Mouse (Mus musculus) limb, embryonic 13.5 days (tissue): ENCODE measurements around the gene Exosc6. TPM values are rescaled to one million over a fixed set of nuclear protein-coding genes. Genes with fewer than 3 reads are reported as not detected.
"Not testable (repeated sequence)": the region's sequence is repeated elsewhere in the genome, so short reads cannot be mapped to it uniquely, and the experiment has no call there.

ENCODE experiments used
- ATAC-seq: fragments of 200-750 bp; cut with Nextera tagmentation; 2 replicates; pipeline ENCODE4 v1.8.0; 2017; ENCODE audit warnings: low read depth, moderate number of reproducible peaks, moderate TSS enrichment; ENCODE audit not compliant: low FRiP score
- H3K27ac ChIP-seq: fragments of 300-500 bp; sonication (generic); 2 replicates; pipeline ENCODE4 v1.5.1; 2015; ENCODE audit warnings: inconsistent platforms, mild to moderate bottlenecking, moderate library complexity
- H3K27me3 ChIP-seq: fragments of 300-500 bp; sonication (generic); 2 replicates; pipeline ENCODE4 v1.6.1; 2015; ENCODE audit warnings: mild to moderate bottlenecking, inconsistent platforms
- H3K36me3 ChIP-seq: fragments of 300-500 bp; sonication (generic); 2 replicates; pipeline ENCODE4 v1.6.1; 2015; ENCODE audit warnings: inconsistent platforms, mild to moderate bottlenecking, moderate library complexity
- H3K4me1 ChIP-seq: fragments of 300-500 bp; sonication (generic); 2 replicates; pipeline ENCODE4 v1.6.1; 2015; ENCODE audit warnings: inconsistent platforms
- H3K4me2 ChIP-seq: fragments of 300-500 bp; sonication (generic); replicated peaks from 2 replicates; pipeline ENCODE4 v1.6.1; 2015; ENCODE audit warnings: inconsistent platforms, mild to moderate bottlenecking, moderate library complexity
- H3K4me3 ChIP-seq: fragments of 300-500 bp; sonication (generic); 2 replicates; pipeline ENCODE4 v1.5.1; 2015; ENCODE audit warnings: moderate library complexity, mild to moderate bottlenecking, inconsistent platforms
- H3K9ac ChIP-seq: fragments of 300-500 bp; sonication (generic); 2 replicates; pipeline ENCODE4 v1.6.1; 2015; ENCODE audit warnings: mild to moderate bottlenecking, inconsistent platforms
- H3K9me3 ChIP-seq: fragments of 300-500 bp; sonication (generic); 2 replicates; pipeline ENCODE4 v1.6.1; 2016; ENCODE audit warnings: inconsistent platforms
- WGBS: fragments of 180-500 bp; shearing (Covaris S2); methylation state at CpG from one replicate; pipeline ENCODE4 v1.1.7; 2015; 5-methylcytosine and 5-hydroxymethylcytosine counted together
- polyA plus RNA-seq: library from polyadenylated mRNA; unstranded; fragments of >200 nt; fragmentation: Nextera tagmentation; extraction: Ambion mirVana; gene quantifications from 2 replicates; pipeline ENCODE4 v1.2.1, GENCODE M21; 2015

Gene Exosc6
- polyA plus RNA-seq, 1 experiment from 2014 or later: 7.4 TPM

DNA sequence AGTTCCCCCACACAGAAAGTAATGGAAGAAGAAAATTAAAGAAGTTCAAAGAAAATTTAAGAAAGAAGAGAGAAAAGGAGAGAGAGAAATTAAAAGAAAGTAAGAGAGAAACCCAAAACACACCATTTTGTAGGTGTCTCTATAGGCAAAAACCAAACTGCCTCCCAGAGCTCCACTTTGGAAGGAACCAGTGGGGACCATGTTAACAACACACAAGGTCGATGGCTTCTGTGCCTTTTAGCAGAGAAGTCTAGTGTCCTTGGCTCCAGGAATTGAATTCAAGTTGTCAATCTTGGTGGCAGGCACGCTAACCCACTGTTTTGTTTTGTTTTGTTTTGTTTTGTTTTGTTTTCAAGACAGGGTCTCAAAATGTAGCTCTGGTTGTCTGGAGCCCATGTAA, 6.8 kb downstream of the Exosc6 start:
- peak overlapping the region; percentile 68 for H3K4me3 ChIP-seq
- no peaks in the 10 kb centered on the region for H3K9me3 ChIP-seq
- H3K27ac ChIP-seq: no peak overlapping the region; the same call in 1 of the 2 replicates
- WGBS: 54% methylated on average over 2 of the region's 2 CpGs
- peak overlapping the region; percentile 83 for H3K4me2 ChIP-seq
- peaks cover 7% of the 10 kb centered on the region; the same call in 1 of the 2 replicates for H3K36me3 ChIP-seq
- no peak for ATAC-seq
- no peaks in the 10 kb centered on the region for H3K27me3 ChIP-seq
- H3K4me1 ChIP-seq: peaks cover 22% of the 10 kb centered on the region
- no peak overlapping the region for H3K9ac ChIP-seq

DNA sequence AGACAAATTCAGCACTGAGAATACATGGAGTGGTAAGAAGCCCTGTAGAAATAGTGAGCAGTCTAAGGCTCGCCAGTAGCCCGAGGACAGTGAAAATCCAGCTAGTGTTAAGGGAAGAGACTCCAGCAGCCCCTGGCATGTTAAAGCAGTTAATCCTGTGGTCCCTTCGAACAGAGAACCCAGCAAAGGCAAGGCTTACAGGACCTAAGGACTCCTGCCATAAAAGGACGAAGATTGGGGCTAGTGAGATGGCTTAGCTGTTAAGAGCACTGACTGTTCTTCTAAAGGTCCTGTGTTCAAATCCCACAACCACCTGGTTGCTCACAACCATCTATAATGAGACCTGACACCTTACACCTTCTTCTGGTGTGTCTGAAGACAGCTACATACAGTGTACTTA, 10.2 kb downstream of the Exosc6 start:
- Histone ChIP-seq H3K4me2 (no peak overlapping the region), H3K27ac (no peak overlapping the region), H3K36me3 (no peaks in the 10 kb centered on the region), H3K9ac (no peak overlapping the region), H3K4me3 (no peak overlapping the region), H3K4me1 (peaks cover 9% of the 10 kb centered on the region), H3K9me3 (no peaks in the 10 kb centered on the region), H3K27me3 (no peaks in the 10 kb centered on the region)
- WGBS: 65% methylated on average over 4 of the region's 4 CpGs
- no peak for ATAC-seq

DNA sequence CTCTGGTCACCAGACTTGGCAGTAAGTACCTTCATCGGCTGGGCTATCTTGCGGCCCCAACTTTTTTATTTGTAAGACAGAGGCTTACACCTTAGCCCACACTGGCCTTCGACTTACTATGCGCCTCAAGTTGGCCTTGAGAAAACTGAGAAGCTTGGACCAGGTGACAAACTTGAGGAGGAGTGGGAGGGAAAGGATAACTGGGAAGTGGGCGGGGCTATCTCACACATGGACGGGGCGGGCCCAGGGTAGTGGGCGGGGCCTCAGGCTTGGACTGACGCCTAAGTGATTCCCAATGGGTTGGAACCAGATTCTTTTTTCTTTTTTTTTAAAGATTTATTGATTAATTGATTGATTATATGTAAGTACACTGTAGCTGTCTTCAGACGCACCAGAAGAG, 11.3 kb downstream of the Exosc6 start:
- Histone ChIP-seq H3K27me3 (no peaks in the 10 kb centered on the region), H3K4me2 (no peak overlapping the region), H3K4me1 (0 out of 2 replicates have a peak, but pooled peaks cover 5% of the 10 kb centered on the region), H3K9me3 (no peaks in the 10 kb centered on the region), H3K4me3 (no peak overlapping the region), H3K9ac (no peak overlapping the region), H3K27ac (no peak overlapping the region), H3K36me3 (no peaks in the 10 kb centered on the region)
- no peak for ATAC-seq
- WGBS: 28% methylated on average over 10 of the region's 10 CpGs

DNA sequence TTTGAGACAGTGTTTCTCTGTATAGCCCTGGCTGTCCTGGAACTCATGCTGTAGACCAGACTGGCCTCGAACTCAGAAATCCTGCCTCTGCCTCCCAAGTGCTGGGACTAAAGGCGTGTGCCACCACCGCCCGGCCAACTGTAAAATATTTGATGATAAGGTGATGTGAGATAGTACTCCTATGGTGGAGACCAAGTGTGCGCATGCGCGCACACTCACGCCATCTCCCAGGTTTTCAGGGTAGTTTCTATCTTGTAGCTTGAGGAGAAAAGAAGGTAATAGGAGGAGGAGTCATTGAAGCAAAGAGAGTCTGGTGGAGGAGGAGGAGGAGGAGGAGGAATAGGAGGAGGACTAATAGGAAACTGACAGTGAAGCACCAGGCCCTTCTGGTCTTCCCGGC, 12.5 kb downstream of the Exosc6 start:
- H3K4me3 ChIP-seq, ATAC-seq, H3K4me2 ChIP-seq, H3K9me3 ChIP-seq, H3K27ac ChIP-seq, H3K27me3 ChIP-seq, H3K4me1 ChIP-seq, H3K9ac ChIP-seq, H3K36me3 ChIP-seq: not testable (repeated sequence)
- WGBS: 92% methylated on average over 9 of the region's 9 CpGs

DNA sequence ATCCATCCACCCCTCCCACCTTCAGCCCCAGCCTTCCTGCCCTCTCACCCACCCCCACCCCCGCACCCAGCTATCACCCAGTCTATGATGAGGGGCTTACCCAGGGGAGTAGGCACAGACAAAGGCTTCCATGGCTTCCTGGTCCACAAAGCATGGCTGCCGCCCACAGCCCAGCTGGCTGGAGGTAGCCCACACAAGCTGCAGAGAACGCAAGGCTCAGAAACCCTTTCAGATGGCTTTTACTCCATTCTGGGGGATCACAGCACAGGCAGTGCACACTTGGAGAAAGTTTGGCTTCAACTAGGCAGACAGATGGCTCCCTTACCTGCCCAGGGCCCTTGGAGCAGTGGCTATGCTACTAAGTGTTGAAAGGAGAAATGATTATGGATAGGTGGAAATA, 19.8 kb downstream of the Exosc6 start:
- no peak overlapping the region for H3K4me3 ChIP-seq
- H3K36me3 ChIP-seq: no peaks in the 10 kb centered on the region
- no peak overlapping the region for H3K27ac ChIP-seq
- 76% methylated on average over 3 of the region's 3 CpGs for WGBS
- no peak overlapping the region for H3K4me2 ChIP-seq
- ATAC-seq: no peak
- no peaks in the 10 kb centered on the region for H3K4me1 ChIP-seq
- no peaks in the 10 kb centered on the region for H3K27me3 ChIP-seq
- H3K9ac ChIP-seq: no peak overlapping the region
- H3K9me3 ChIP-seq: no peaks in the 10 kb centered on the region

DNA sequence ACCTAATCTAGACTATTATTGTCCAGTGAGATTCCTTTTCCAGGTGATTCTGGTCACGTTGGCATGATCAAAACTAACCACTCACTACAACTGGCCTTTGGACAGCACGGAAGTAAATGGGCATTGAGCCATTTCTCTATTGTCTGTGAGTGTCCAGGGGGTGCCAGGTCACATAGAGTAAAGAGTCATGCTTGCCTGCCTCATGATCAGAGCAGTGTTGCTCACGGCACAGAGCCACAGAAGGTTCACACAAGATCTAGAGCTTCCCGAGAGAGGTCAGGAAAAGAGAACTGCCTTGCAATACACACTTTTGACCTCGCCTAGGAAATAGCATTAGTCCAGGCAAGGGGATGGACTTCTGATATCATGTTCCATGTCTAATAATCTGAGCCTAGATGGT, 23.3 kb downstream of the Exosc6 start:
- no peak overlapping the region for H3K9ac ChIP-seq
- no peaks in the 10 kb centered on the region for H3K36me3 ChIP-seq
- H3K4me3 ChIP-seq: no peak overlapping the region
- H3K9me3 ChIP-seq: no peaks in the 10 kb centered on the region
- no peak overlapping the region for H3K4me2 ChIP-seq
- no peak for ATAC-seq
- no peak overlapping the region for H3K27ac ChIP-seq
- H3K27me3 ChIP-seq: no peaks in the 10 kb centered on the region
- 67% methylated on average over 5 of the region's 5 CpGs for WGBS
- H3K4me1 ChIP-seq: no peaks in the 10 kb centered on the region; the same call in 1 of the 2 replicates

DNA sequence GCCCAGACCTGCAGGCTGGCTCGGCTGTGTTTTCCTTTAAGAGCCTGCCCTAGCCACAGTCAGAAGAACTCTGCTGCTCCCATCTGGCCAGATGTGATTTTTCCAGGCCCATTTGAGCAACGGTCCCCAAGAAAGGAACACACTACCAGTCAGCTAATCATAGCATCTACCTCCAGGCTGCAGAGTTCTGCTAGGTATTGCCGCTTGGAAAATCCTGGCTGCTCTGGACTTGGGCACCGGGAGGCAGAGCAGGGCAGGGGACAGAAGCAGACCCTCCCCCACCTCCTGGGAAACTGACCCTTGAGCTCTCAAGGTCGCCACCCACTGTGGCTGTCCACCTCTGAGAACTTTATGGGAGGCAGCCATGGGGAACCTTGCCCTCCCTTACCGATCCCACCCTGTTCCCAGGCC, 23.7 kb downstream of the Exosc6 start:
- no peak overlapping the region for H3K9ac ChIP-seq
- no peak for ATAC-seq

DNA sequence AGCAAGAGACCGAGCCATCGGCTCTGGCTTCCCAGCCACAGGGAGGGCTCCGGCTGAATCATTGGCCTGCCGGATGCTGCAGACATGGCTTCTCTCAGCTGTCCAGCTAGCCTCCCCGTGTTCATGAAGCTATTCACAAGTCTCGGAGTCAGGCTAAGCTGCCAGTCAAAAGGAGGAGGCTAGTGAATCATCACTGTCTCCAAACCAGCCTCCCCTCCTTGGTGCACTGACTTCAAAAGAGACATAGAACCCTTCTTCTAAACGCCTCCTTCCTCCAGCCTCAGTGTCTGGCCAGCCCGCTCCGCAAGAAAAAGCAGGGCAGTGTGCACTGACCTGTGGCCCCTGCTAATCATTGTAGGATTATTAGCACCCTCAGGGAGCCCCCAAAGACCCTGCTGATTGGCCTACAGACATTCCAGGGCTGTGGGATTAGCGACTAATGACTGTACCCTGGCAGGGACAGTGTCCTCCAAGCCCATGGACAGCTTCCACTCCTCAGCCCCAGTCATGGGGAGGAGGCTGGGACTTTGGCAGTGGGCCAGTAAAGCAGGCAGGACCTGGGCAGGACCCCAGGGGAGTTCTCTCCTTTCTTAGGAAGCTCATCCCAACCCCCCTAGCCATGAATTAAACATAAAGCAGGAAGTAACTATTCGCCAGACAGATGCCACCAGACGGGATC, 25.6 kb downstream of the Exosc6 start:
- no peak for ATAC-seq
- WGBS: 46% methylated on average over 12 of the region's 12 CpGs
- Histone ChIP-seq H3K4me2 (no peak overlapping the region), H3K36me3 (no peaks in the 10 kb centered on the region), H3K9me3 (no peaks in the 10 kb centered on the region), H3K4me3 (no peak overlapping the region), H3K27ac (no peak overlapping the region), H3K9ac (no peak overlapping the region; the same call in 1 of the 2 replicates), H3K27me3 (no peaks in the 10 kb centered on the region), H3K4me1 (no peaks in the 10 kb centered on the region; the same call in 1 of the 2 replicates)

More for the DNA sequence above, 23.7 kb downstream of the Exosc6 start:
- Histone ChIP-seq H3K4me3 (no peak overlapping the region), H3K4me1 (no peaks in the 10 kb centered on the region; the same call in 1 of the 2 replicates), H3K4me2 (no peak overlapping the region), H3K9me3 (no peaks in the 10 kb centered on the region), H3K27ac (no peak overlapping the region), H3K27me3 (no peaks in the 10 kb centered on the region), H3K36me3 (no peaks in the 10 kb centered on the region)
- WGBS: 23% methylated on average over 6 of the region's 6 CpGs

DNA sequence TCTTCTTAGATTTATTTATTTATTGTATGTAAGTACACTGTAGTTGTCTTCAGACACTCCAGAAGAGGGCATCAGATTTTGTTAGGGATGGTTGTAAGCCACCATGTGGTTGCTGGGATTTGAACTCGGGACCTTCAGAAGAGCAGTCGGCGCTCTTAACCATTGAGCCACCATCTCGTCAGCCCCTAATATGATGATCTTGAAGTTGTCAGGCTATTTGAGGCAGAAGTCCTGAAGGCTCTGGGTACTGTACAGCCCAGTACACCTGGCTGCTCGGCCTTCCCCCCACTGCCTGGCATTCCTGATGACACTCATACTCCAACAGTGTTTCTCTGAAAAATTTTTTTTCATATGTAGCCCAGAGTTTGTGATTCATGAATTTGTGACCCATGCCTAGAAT, 27.8 kb downstream of the Exosc6 start:
- not testable (repeated sequence) for H3K27ac ChIP-seq, H3K4me3 ChIP-seq, H3K4me2 ChIP-seq, H3K9ac ChIP-seq, H3K36me3 ChIP-seq, ATAC-seq, H3K4me1 ChIP-seq, H3K9me3 ChIP-seq, H3K27me3 ChIP-seq
- WGBS: 87% methylated on average over 5 of the region's 5 CpGs

DNA sequence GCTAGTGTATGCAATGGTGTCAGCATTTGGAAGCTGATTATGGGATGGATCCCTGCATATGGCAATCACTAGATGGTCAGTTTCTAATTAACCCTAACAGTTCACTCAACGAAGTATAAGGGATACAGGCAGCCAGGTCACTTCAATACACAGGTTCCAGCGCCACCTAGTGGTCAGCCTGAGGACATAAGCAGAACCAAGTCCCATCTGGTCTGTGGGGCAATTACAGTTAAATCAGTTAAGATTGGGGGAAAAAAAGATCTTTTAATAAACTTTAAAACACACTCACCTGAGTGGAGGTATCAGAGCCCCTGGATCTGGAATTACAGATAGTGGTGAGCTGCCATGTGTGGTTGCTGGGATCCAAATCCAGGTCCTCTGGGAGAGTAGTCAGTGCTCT, 34.0 kb downstream of the Exosc6 start:
- no peaks in the 10 kb centered on the region for H3K4me1 ChIP-seq
- no peaks in the 10 kb centered on the region for H3K9me3 ChIP-seq
- H3K9ac ChIP-seq: no peak overlapping the region
- H3K27me3 ChIP-seq: no peaks in the 10 kb centered on the region
- WGBS: 5% methylated on average over 2 of the region's 2 CpGs
- H3K4me3 ChIP-seq: no peak overlapping the region
- no peak overlapping the region for H3K27ac ChIP-seq
- no peak for ATAC-seq
- H3K4me2 ChIP-seq: no peak overlapping the region
- H3K36me3 ChIP-seq: no peaks in the 10 kb centered on the region

DNA sequence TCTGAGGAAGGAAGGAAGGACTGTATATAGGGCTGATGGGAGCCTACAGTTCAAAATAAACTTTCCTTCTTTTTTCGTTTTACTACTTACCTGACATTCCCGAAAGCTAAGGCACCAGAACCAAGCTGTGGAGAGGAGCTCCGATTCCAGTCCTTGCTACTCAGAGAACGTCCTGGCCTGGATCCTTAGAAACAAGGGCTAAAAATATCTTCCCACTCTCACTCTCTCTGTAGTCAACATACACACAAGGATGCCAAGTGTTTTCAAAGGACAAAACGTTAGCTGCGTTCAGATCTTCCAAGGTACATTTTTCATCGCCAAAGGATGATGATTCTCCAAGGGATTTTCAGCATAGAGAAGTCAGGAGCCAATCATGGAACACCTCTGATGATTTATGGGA, 35.6 kb downstream of the Exosc6 start:
- H3K27ac ChIP-seq: no peak overlapping the region
- no peak overlapping the region for H3K4me2 ChIP-seq
- no peaks in the 10 kb centered on the region for H3K36me3 ChIP-seq
- no peak overlapping the region for H3K4me3 ChIP-seq
- no peak overlapping the region for H3K9ac ChIP-seq
- H3K4me1 ChIP-seq: peaks cover 7% of the 10 kb centered on the region
- H3K9me3 ChIP-seq: no peaks in the 10 kb centered on the region
- no peak for ATAC-seq
- WGBS: 80% methylated on average over 7 of the region's 7 CpGs
- no peaks in the 10 kb centered on the region for H3K27me3 ChIP-seq

DNA sequence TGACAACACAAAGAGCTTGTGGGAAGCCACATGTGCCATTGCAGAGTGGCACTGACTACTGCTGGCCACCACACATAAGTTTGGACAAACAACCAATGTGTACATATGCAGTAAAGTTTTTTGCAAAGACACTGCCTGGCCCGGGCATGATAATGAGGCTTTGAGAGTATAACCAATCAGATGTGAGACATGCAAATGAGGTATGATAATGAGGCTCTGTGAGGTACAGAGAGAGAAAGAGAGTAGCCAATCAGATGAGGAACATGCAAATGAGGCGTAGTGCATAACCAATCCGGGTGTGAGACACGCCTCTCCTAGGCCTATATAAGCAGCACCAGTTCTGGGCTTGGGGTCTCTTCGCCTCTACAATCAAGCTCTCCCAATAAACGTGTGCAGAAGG, 36.2 kb downstream of the Exosc6 start, which contains the start of gene Clec18a:
Gene Clec18a (minus strand): TSS at position 101 of the 400 bp plus-strand sequence.
- H3K9ac ChIP-seq, H3K36me3 ChIP-seq, H3K9me3 ChIP-seq, H3K4me3 ChIP-seq, H3K4me2 ChIP-seq, H3K4me1 ChIP-seq, H3K27ac ChIP-seq, H3K27me3 ChIP-seq, ATAC-seq: not testable (repeated sequence)
- WGBS: 89% methylated on average over 5 of the region's 6 CpGs
